Mouse (Mus musculus) brain, embryonic 14.5 days (tissue): ENCODE measurements at regions not wholly inside any gene's neighbourhood (a gene's known extent, or its start where the extent isn't known, plus 50 kb on each side); places are given as distances from the start of the nearest gene placed in this dataset.

Experiments
- CTCF ChIP-seq: fragments of 200-500 bp; IDR thresholded peaks from 2 replicates; pipeline ENCODE4 v1.5.1; 2012; ENCODE audit warnings: inconsistent platforms, mild to moderate bottlenecking, moderate library complexity, borderline replicate concordance; ENCODE audit not compliant: insufficient read depth, insufficient read length; ENCODE audit errors: extremely low read depth
- POLR2A ChIP-seq: fragments of 200-500 bp; IDR thresholded peaks from 2 replicates; pipeline ENCODE4 v1.6.1; 2012; ENCODE audit warnings: mild to moderate bottlenecking, inconsistent platforms, borderline replicate concordance; ENCODE audit not compliant: poor library complexity, insufficient read depth, insufficient read length, severe bottlenecking; ENCODE audit errors: extremely low read depth

- TF ChIP-seq POLR2A, result no peak
- no peak for TF ChIP-seq CTCF
These were observed 270.1 kb upstream of the Sdk2 start for GRCm38 (mm10) chr11:114336839-114337484.
